Mouse (Mus musculus) ovary, postnatal 36 days (tissue): ENCODE results near the gene Nod1.

Experiments
- DNase-seq: peaks from one replicate; pipeline ENCODE4 v3.0.0; 2022; ENCODE audit warnings: low spot score, mixed read lengths

The Nod1 gene

GRCm38 (mm10) chr6:54883424-54883823 is 89.0 kb downstream of the Nod1 start:
- DNase-seq: no peak

- no peak for DNase-seq
Measured at GRCm38 (mm10) chr6:54880086-54880485, 92.3 kb downstream of the Nod1 start.

GRCm38 (mm10) chr6:54878546-54878945 is 93.9 kb downstream of the Nod1 start:
- no peak for DNase-seq

GRCm38 (mm10) chr6:54877651-54878050 is 94.8 kb downstream of the Nod1 start:
- no peak for DNase-seq

- no peak for DNase-seq
Measured at GRCm38 (mm10) chr6:54876782-54877181, 95.6 kb downstream of the Nod1 start.
